Mouse (Mus musculus) liver, embryonic 14.5 days (tissue): Measurements from ENCODE around the gene Dmxl2.

Source experiments
- CTCF ChIP-seq: IDR thresholded peaks from 2 replicates; pipeline ENCODE4 v1.5.1; 2016; ENCODE audit warnings: antibody characterized with exemption, low read depth, control low read depth
- EP300 ChIP-seq: IDR thresholded peaks from 2 replicates; pipeline ENCODE4 v1.6.1; 2016; ENCODE audit warnings: antibody characterized with exemption, low read depth

GRCm38 (mm10) chr9:54416238-54416637 lies 85.2 kb downstream of the Dmxl2 start:
- TF ChIP-seq CTCF (peak; percentile 37; the same call in 1 of the 2 replicates), EP300 (no peak)
